Mouse (Mus musculus) ovary, postnatal 36 days (tissue): ENCODE data around the gene Hdac8.

ENCODE experiments used
- DNase-seq: peaks from one replicate; pipeline ENCODE4 v3.0.0; 2022; ENCODE audit warnings: low spot score, mixed read lengths

Gene Hdac8

DNA sequence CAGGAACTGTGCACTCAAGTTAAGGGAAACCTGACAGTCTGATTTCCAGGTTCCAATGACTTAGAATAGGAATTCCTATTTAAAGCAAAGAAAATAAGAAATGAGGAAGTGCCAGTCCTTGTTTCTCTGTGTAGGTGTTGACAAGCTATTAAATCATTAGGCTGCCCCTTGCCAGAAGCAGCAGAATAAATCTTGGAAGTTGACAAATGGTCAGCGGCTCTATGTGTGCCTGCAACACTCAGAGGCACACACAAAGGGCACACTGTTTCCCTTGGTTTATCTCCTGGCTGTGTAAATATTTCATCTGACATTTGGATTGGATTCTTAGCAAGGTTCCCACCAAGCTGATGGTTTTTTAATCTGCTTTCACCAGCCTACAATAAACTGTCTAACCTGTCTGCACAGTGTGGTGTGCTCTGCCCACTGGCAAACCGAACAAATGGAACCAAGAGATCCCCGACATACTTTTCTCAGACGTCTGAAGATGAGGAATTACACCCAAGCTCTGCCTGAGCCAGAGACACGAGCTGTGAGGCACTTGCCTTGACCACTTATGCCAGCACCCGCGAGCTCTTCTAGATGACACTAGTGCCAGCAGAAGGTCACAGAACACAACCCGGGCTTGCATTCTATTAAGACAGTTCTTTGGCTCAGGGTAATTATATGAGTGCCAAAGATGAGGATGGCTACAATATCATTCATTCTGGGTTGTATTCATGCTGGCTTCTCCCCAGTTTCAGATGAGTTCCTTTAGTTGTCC, 165.6 kb downstream of the Hdac8 start:
- DNase-seq: no peak

DNA sequence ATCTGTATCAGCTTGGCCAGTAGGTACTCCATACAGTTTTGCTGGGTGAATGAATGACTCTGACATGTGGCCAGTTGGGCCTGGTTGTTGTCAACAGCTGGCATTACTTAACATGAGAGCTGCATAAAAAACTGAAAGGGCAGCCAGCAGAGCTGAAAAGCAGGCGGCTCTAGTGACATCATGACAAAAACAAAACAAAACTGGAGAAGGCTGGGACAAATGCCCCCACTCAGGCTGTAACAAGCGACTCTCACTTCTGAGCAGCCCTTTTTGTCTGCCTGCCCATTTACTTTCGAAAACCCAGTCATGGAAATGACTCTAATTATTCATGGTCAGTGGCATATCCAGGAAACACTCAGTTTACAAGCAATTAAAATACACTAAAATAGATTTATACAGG, 185.5 kb downstream of the Hdac8 start:
- DNase-seq: no peak

DNA sequence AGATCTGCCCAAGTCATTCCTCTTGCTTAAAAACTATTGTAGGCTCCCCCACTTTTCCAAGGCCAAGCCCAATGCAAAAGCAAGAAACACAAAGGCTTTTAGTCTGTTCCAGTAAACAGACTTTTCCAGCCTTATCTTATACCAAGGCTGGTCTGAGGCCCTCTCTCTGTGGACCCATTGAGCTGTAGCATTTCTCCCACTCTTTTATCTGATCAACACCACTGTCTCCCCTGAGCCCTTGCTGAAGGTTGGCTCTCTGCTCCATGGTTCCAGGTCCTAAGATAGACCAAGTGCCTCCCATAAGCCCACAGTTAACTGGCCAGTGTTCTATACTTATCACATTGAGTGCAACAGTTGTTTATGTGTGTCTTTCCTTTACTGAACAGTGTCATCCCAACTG, 185.9 kb downstream of the Hdac8 start:
- no peak for DNase-seq

DNA sequence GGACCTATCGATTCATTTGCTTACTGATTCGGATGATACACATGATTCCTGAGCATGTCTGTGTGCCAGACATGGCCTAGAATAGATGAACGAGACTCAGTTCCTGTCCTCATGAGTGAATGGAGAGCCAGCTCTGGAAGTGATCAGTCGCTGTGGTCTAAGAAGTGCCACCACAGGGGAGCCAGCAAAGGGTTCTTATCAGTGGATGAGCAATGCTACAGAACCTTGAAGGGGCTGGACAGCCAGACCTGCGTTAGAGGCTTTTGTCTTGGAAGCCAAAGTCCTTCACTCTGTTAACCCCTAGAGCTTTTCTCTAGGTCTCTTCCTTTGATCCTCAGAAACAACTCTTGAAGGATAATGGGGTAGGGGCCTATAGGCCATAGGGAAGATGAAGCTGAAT, 186.4 kb downstream of the Hdac8 start:
- no peak for DNase-seq

DNA sequence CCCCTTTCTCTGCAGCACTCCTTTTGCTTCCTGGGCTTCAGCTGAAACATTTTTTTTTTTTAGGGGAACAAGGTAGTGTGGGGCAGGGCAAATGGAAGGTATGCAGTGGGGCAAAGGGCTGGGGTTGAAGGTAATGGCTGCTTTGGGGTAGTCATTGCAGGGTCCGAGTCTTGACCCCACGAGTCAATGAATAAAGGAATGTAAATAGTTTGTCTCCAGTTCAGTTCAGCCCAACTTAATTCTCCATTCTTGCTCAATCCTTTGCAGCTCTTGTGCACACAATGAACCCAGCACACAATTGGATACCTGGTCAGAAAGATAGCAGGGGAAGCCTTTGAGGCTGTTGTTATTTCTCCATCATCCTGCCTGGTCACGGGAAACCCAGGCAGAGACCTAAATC, 194.0 kb downstream of the Hdac8 start:
- no peak for DNase-seq

DNA sequence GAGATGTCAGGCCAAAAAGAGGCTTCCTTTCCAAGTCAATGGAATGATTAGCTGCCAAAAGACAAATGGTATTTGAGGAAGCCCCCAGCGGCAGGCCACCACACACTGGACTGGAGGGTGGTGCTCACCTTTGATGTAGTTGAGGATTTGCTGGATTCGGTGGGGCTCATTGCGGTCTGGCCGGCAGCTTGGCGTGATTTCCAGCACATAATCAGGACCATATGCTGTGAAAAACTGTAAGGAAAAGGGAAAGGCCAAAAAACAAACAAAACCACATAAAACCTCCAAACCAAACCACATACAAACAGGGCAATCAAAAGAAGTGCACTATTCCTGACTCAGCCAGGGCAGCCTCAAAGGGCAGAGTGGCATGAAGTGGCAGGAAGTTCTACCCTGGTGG, 197.6 kb downstream of the Hdac8 start:
- no peak for DNase-seq

DNA sequence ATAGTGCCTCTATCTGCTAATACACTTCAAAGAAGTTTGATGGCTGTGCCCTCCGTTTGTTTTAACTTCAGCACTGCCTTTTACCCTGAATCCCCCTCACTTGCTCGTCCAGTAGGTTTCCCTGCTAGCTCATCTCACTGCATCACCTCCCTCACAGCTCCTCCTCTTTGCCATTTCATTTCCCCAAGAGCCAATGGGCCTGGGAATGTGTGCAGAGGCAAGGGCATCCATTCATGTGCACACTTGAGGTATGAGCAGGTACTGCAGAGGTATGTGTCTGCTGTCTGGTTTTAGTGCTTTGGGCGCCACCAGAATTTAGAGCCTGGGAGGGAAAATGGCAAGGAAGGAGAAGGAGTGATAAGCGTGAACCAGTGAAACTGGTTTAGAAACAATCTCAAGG, 199.4 kb downstream of the Hdac8 start:
- no peak for DNase-seq

DNA sequence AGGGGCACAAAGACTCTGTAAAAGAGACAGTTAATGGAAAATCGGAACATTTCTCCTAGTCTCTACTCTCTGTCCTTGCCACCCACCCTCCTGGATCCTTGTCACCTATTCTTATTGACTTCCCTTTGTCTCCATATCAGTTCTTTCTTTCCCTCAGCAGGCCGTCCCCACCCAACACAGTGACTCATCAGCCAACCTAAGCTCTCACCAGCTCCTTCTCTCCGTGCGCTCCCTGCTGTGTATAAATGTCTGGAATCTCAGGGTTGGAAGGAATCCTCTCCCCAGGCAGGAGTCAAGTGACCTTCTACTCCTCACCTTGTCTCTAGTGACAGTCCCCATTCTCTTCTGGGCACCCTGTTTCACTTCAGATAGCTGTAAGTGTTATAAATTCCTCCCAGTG, 200.2 kb downstream of the Hdac8 start:
- DNase-seq: no peak

DNA sequence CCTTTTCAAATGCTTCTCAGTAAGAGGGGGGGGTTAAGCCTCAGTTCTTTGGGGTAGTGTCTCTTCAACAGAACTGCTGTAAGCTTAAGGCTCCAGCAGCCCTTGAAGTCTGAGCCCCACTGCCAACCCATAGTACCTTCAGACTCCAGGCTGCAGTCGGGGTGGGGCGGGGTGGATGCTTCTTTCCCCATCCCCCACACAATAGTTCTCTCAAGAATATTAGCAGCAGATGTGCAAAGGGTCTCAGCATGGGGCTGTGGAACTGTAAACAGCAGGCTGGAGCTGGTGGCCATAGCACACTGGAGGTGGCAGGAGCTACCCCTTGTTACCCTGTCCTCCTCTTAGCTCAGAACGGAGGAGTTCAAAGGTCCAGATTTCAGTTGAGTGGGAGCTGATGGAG, 202.7 kb downstream of the Hdac8 start:
- no peak for DNase-seq

DNA sequence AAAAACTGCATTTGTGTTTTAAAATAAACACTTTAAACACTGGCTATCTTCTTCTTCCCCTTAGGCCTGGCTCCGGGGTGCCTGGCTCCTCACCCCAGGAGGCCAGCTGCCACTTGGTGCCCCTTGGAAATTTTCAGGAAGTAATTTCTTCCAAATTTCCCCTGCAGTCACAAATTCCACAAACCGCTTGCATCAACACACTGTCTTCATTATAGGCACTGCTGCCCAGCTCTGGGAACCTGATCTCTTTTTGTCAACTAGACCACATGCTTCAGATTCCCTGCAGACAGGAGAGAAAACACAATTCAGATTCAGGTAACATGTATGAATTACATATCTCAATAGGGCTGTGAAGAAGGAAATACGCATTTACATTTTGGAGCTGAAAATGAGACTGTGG, 220.3 kb downstream of the Hdac8 start:
- no peak for DNase-seq

DNA sequence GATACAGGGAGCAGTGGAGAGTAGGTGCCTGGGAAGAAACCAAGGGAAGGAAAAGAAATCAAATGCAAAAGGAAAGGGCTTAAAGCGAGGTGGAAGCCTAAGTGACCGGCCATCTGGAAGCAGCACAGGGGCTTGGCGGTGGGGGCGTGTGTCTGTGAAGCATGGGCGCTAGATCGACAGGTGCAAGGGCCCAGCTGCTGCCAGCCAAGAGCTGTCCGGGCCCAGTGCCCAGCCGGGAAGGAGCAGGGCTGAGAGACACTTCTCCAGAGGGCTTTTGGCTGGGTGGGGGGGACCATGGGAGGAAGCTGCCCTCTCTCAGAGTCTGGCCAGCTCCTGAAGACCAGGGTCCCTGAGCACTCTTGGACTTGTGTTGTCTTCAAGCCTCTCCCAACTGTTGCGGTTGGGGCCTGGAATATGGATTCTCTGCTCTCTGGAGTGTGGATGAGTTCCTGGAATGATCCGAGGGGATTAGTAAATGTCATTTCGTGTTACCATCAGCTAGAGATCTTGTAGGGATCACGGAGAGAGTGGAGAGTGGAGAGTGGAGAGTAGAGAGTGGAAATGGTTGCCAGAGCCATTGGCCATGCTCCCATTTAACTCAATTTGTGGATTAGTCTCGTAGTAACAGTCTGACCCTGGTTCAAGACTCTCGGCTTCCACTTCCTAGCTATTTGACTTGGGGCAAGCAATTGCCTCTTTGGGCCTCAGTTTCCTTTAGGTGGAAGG, 242.4 kb downstream of the Hdac8 start:
- no peak for DNase-seq

DNA sequence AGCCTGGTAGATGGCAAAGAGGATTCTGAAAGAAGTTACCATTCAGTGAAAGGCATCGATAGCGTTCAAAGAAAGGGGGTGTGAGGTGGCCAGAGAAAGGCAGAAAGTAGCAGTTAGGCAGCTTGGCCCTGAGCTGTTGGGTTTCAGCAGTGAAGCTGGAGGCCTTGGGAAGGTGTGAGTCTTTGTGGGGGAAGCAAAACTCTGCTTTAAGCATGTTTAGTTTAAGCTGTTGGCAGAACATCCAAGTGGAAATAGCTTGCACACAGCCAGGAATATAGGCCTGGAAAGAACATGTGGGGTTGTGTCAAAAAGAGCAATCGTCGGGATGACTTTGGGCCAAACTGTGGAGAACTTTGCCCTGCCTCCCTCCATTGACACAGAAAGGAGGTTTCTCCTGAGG, 245.4 kb downstream of the Hdac8 start:
- DNase-seq: no peak

DNA sequence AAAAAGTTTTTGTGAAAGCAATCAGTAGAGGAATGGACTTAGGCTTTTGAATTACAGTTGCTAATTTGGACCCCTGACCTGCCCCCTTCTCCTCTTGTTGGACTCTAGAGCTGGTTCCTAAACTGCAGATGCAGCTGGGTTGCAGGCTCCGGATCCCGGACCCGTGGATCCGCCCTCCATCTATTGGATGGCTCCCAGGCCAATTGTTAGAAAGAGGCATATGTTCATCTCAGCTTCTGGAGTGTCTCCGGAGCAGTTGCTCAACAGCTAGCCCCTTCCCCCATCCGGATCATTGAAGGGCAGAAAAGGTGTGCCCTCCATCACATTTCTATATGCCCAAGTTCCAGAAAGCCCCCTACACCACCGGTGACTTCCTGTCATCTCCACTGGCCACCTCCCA, 251.3 kb downstream of the Hdac8 start:
- DNase-seq: peak; percentile 16

DNA sequence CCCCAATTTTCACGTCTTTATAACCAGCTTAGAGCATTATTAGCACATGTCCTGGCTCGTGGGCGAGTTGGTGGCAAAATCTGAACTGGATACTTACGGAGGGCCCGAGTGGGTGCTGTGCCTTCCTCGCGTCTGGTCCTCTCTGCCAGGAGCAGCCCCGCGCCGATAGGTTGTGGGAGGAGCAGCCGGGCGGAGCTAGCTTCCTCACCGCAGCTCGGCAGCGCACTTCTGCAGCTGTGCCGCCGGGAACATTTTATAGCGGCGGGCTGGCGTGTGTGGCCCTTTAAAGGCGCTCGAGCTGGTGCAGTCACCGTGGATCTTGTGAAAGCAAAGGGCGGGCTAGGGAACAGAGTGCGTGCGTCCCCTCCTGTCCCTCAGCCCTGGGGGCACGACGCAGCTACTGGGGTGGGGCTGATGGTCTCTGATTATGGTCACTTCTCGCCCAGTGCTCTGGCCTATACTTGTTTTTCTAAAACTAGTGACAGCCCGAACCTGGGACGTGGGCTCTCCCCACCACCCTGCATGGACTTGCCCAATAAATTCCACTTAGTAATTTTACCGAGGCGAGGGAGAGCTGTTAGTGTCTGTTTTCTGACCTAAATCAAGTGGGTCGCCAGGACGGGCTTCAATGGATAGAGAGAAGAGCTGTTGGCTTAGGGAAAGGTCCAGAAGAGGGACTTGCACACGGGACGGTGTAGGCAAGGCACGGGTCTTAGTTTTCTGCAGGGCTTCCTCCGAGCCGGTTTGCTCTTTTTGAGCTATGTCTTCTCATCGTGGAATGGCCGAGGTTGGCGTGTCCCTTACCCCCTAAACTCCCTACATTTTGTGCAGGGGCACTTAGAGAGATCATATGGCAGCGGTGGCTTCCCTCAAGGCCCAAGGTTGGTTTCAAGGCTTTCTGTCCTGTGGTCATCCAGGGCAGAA, 253.0 kb downstream of the Hdac8 start, which contains the start of gene Cited1:
Gene Cited1, minus strand, starts transcription at position 245 of the 924 bp plus-strand sequence.
- peak; percentile 73 for DNase-seq

DNA sequence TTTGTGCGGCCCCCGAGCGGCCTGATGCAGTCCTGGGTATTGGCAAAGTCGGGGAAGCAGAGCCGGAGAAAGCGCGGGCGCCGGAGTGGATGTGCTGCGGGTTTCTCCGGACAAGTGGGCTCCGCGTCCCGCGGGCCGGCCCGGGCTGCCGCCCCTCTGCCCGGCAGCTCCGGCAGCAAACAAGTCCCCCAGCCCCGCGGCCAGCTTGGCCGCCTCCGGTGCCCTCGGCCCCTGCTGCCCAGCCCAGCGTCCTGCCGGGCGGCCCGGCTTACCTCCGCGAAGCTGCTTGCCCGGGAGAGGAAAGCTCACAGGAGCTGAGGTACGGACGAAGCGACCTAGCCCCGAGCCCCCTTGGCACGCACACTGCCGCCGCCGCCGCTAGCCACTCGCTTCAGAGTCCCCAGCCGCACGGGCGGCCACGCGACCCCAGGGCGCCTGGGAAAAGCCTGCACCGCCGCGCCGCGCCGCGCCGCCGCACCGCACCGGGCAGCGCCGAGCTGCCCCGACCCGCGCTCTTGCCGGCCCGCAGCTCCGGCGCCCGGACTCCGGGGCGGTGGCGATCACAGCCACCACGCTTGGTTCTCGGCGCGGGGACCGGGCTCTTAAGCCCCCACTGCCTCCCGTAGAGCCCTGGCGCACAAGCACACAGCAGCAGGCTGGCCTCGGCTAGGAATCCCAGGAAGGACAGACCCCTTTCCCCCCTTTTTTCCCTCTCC, 253.8 kb downstream of the Hdac8 start:
- peak; percentile 12 for DNase-seq

DNA sequence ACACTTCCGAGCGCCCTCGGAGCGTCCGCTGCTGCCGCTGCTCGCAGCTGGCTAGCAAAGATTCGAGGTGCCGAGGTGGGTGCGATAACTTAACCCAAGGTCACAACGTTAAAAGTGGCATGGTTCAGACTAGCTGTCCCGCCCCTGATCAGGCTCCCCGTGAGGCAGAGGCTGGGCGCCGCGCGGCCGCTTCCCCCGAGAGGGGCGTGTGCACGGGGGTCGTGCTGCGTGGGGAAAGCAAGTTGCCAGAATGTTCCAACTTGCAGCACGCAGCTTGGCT, 254.3 kb downstream of the Hdac8 start:
- peak; percentile 17 for DNase-seq

DNA sequence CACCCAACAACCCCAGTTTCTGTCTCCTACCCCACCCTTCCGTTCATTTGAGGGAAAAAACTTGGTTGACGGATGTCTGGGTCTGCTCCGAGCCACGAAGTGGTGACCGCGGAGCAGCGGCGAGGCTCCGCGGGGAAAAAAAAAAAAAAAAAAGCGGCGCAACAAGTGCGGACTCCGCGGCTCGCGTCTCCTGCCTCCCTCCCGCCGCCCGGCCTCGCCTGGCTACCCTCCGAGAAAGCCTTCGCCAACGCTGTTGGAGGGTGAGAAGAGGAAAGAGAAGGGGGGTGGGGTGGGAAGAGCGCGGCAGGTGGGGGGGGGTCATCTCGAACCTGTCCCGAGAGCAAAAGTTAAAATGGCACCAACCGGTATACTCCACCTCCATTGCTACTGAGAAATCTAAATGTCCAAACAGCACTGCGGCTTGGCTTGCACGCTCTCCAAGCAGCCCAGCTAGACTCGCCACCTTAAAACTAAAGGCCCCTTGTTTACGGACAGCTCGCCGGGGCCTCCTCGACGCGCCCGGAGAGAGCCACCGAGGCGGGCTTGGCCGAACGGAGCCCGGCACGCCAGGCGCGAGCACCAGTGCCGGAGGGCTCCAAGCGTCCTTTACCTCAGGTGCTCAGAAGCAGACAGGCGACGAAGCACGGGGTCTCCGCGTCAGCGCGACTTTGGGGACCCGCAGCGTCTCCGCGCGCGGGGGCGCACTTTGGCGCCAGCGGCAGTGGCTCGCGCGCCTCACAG, 254.8 kb downstream of the Hdac8 start:
- DNase-seq: no peak

DNA sequence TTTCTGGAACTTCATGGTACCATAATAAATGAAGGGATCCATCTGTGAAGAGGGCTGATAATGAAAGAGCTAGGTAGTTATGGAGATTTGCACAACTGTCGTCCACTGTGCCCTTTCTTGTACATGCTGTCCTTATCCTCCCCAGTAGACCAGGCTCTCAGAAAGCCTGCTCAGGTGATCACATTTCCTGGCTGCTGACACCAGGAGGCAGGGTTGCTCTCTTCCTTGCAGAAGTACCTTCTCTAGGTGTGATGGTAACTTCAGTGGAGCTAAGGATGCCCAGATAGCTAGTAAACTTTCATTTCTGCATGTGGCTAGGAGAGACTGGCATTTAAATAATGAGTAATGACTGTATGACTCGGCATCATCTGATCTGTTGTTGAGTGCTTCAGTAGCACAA, 260.8 kb downstream of the Hdac8 start:
- DNase-seq: no peak
